Mouse (Mus musculus) erythroblast, adult 5-6 weeks (primary cell): ENCODE measurements around the gene Fam3a. TPM values are rescaled to one million over a fixed set of nuclear protein-coding genes. Genes with fewer than 3 reads are reported as not detected.

Experiments
- ATAC-seq: replicated peaks from 2 replicates; pipeline ENCODE4 v1.8.0; 2016; ENCODE audit warnings: moderate number of reproducible peaks, mild to moderate bottlenecking, moderate TSS enrichment, inconsistent platforms; ENCODE audit not compliant: poor library complexity, low FRiP score, severe bottlenecking
- total RNA-seq, 2 experiments: library from RNA; stranded (forward) in 1 of 2; stranded (reverse) in 1 of 2; fragments of 150-400 nt in 1 of 2; fragments of 200-764, 138-1000 nt in 1 of 2; gene quantifications; 2 replicates each; pipeline versions ENCODE4 v1.2.3 to v1.2.4; 2015 to 2017; ENCODE audit warnings: low replicate concordance in 2 of 2

The Fam3a gene
- total RNA-seq, 2 experiments from 2014 or later, result 3.7 to 8.8 TPM

GRCm38 (mm10) chrX:74352645-74353466, 40.2 kb downstream of the Fam3a start:
- ATAC-seq, result peak; percentile 60

Other genes starting within 250 kb of the Fam3a start
- not detected in 2 replicates for gene Tex28, start 225.4 kb downstream of the Fam3a start, total RNA-seq (2015; ENCODE audit: low replicate concordance)
- gene Tex28, start 225.4 kb downstream of the Fam3a start, total RNA-seq (2017; ENCODE audit: low replicate concordance), result not detected in 2 replicates
- not detected in 2 replicates for gene Tktl1, start 216.0 kb downstream of the Fam3a start, total RNA-seq (2015; ENCODE audit: low replicate concordance)
- gene Tktl1, start 216.0 kb downstream of the Fam3a start, total RNA-seq (2017; ENCODE audit: low replicate concordance), result not detected in 2 replicates
- 103 and 133 TPM in 2 replicates for gene Flna, start 143.5 kb downstream of the Fam3a start, total RNA-seq (2015; ENCODE audit: low replicate concordance)
- 189 and 215 TPM in 2 replicates for gene Flna, start 143.5 kb downstream of the Fam3a start, total RNA-seq (2017; ENCODE audit: low replicate concordance)
- gene Emd, start 138.6 kb downstream of the Fam3a start, total RNA-seq (2015; ENCODE audit: low replicate concordance), result 26.3 and 29.0 TPM in 2 replicates
- 5.7 and 25.5 TPM in 2 replicates for gene Emd, start 138.6 kb downstream of the Fam3a start, total RNA-seq (2017; ENCODE audit: low replicate concordance)
- gene Rpl10, start 122.5 kb downstream of the Fam3a start, total RNA-seq (2015; ENCODE audit: low replicate concordance), result 743 and 770 TPM in 2 replicates
- 310 and 397 TPM in 2 replicates for gene Rpl10, start 122.5 kb downstream of the Fam3a start, total RNA-seq (2017; ENCODE audit: low replicate concordance)
- gene Taz, start 111.4 kb downstream of the Fam3a start, total RNA-seq (2015; ENCODE audit: low replicate concordance), result 11.5 and 29.0 TPM in 2 replicates
- gene Taz, start 111.4 kb downstream of the Fam3a start, total RNA-seq (2017; ENCODE audit: low replicate concordance), result 7.2 and 24.5 TPM in 2 replicates
- gene Dnase1l1, start 110.9 kb downstream of the Fam3a start, total RNA-seq (2015; ENCODE audit: low replicate concordance), result 27.9 and 29.0 TPM in 2 replicates
- gene Dnase1l1, start 110.9 kb downstream of the Fam3a start, total RNA-seq (2017; ENCODE audit: low replicate concordance), result 17.3 and 29.3 TPM in 2 replicates
- gene Atp6ap1, start 96.2 kb downstream of the Fam3a start, total RNA-seq (2015; ENCODE audit: low replicate concordance), result 144 and 155 TPM in 2 replicates
- 143 and 265 TPM in 2 replicates for gene Atp6ap1, start 96.2 kb downstream of the Fam3a start, total RNA-seq (2017; ENCODE audit: low replicate concordance)
- 139 and 145 TPM in 2 replicates for gene Gdi1, start 88.3 kb downstream of the Fam3a start, total RNA-seq (2015; ENCODE audit: low replicate concordance)
- gene Gdi1, start 88.3 kb downstream of the Fam3a start, total RNA-seq (2017; ENCODE audit: low replicate concordance), result 60.1 and 128 TPM in 2 replicates
- gene Fam50a, start 80.2 kb downstream of the Fam3a start, total RNA-seq (2015; ENCODE audit: low replicate concordance), result 16.9 and 18.8 TPM in 2 replicates
- 6.1 and 36.1 TPM in 2 replicates for gene Fam50a, start 80.2 kb downstream of the Fam3a start, total RNA-seq (2017; ENCODE audit: low replicate concordance)
- gene Plxna3, start 64.2 kb downstream of the Fam3a start, total RNA-seq (2015; ENCODE audit: low replicate concordance), result 0.42 TPM in 1 of 2 replicates, not detected in the other
- gene Plxna3, start 64.2 kb downstream of the Fam3a start, total RNA-seq (2017; ENCODE audit: low replicate concordance), result 0.34 and 2.6 TPM in 2 replicates
- 4.2 and 10.9 TPM in 2 replicates for gene Lage3, start 39.7 kb downstream of the Fam3a start, total RNA-seq (2015; ENCODE audit: low replicate concordance)
- 2.4 and 10.9 TPM in 2 replicates for gene Lage3, start 39.7 kb downstream of the Fam3a start, total RNA-seq (2017; ENCODE audit: low replicate concordance)
- 4.0 and 15.0 TPM in 2 replicates for gene Ubl4a, start 20.1 kb downstream of the Fam3a start, total RNA-seq (2015; ENCODE audit: low replicate concordance)
- gene Ubl4a, start 20.1 kb downstream of the Fam3a start, total RNA-seq (2017; ENCODE audit: low replicate concordance), result 3.4 and 6.7 TPM in 2 replicates
- 1.9 and 2.1 TPM in 2 replicates for gene Slc10a3, start 19.9 kb downstream of the Fam3a start, total RNA-seq (2015; ENCODE audit: low replicate concordance)
- gene Slc10a3, start 19.9 kb downstream of the Fam3a start, total RNA-seq (2017; ENCODE audit: low replicate concordance), result 1.8 and 3.0 TPM in 2 replicates
- 5.2 and 14.0 TPM in 2 replicates for gene Ikbkg, start within 50 bp of the Fam3a start, total RNA-seq (2015; ENCODE audit: low replicate concordance)
- 19.8 and 36.4 TPM in 2 replicates for gene Ikbkg, start within 50 bp of the Fam3a start, total RNA-seq (2017; ENCODE audit: low replicate concordance)
- 89.3 and 104 TPM in 2 replicates for gene G6pdx, start 35.9 kb upstream of the Fam3a start, total RNA-seq (2015; ENCODE audit: low replicate concordance)
- 46.4 and 58.4 TPM in 2 replicates for gene G6pdx, start 35.9 kb upstream of the Fam3a start, total RNA-seq (2017; ENCODE audit: low replicate concordance)
- gene Gm6880, start 88.1 kb upstream of the Fam3a start, total RNA-seq (2015; ENCODE audit: low replicate concordance), result not detected in 2 replicates
- not detected in 2 replicates for gene Gm6880, start 88.1 kb upstream of the Fam3a start, total RNA-seq (2017; ENCODE audit: low replicate concordance)
- not detected in 2 replicates for gene Olfr1326-ps1, start 181.6 kb upstream of the Fam3a start, total RNA-seq (2015; ENCODE audit: low replicate concordance)
- gene Olfr1326-ps1, start 181.6 kb upstream of the Fam3a start, total RNA-seq (2017; ENCODE audit: low replicate concordance), result not detected in 2 replicates
- gene Olfr1325, start 199.4 kb upstream of the Fam3a start, total RNA-seq (2015; ENCODE audit: low replicate concordance), result not detected in 2 replicates
- gene Olfr1325, start 199.4 kb upstream of the Fam3a start, total RNA-seq (2017; ENCODE audit: low replicate concordance), result not detected in 2 replicates